Mouse (Mus musculus) thymus, adult 2 months (tissue): ENCODE data around the gene Ccr7. TPM values are rescaled to one million over a fixed set of nuclear protein-coding genes. Genes with fewer than 3 reads are reported as not detected.

Experiments used
- DNase-seq: peaks from one replicate; pipeline ENCODE4 v3.0.0; 2021
- H3K27ac ChIP-seq: fragments of 200-500 bp; 2 replicates; pipeline ENCODE4 v1.5.1; 2012; ENCODE audit warnings: low read length, control low read depth; ENCODE audit not compliant: control insufficient read depth, insufficient read depth
- H3K27me3 ChIP-seq: fragments of 200-500 bp; 2 replicates; pipeline ENCODE4 v1.6.1; 2012; ENCODE audit warnings: mild to moderate bottlenecking, low read length, moderate library complexity, mixed read lengths; ENCODE audit not compliant: control insufficient read depth, insufficient read depth
- H3K36me3 ChIP-seq: fragments of 200-500 bp; 2 replicates; pipeline ENCODE4 v1.6.1; 2012; ENCODE audit warnings: mild to moderate bottlenecking, low read length, moderate library complexity; ENCODE audit not compliant: control insufficient read depth, insufficient read depth
- H3K4me1 ChIP-seq: fragments of 200-500 bp; replicated peaks from 2 replicates; pipeline ENCODE4 v1.6.1; 2012; ENCODE audit warnings: low read length; ENCODE audit not compliant: control insufficient read depth, insufficient read depth
- H3K4me3 ChIP-seq: fragments of 200-500 bp; 2 replicates; pipeline ENCODE4 v1.5.1; 2012; ENCODE audit warnings: mild to moderate bottlenecking, low read length, control low read depth, moderate library complexity; ENCODE audit not compliant: control insufficient read depth, insufficient read depth
- CTCF ChIP-seq: fragments of 200-500 bp; IDR thresholded peaks from 2 replicates; pipeline ENCODE4 v1.5.1; 2012; ENCODE audit warnings: mild to moderate bottlenecking, control low read depth, low read length, moderate library complexity, borderline replicate concordance; ENCODE audit not compliant: control insufficient read depth, poor library complexity, insufficient read depth; ENCODE audit errors: extremely low read depth
- POLR2A ChIP-seq: fragments of 200-500 bp; IDR thresholded peaks from 2 replicates; pipeline ENCODE4 v1.6.1; 2012; ENCODE audit warnings: mild to moderate bottlenecking, low read length, control low read depth, moderate library complexity; ENCODE audit not compliant: control insufficient read depth, poor library complexity, insufficient read depth; ENCODE audit errors: extremely low read depth
- WGBS: fragments of 180-500 bp; shearing (Covaris S2); methylation state at CpG from one replicate; pipeline ENCODE4 v1.1.7; 2018; 5-methylcytosine and 5-hydroxymethylcytosine counted together
- polyA plus RNA-seq: library from polyadenylated mRNA; depleted of rRNA; stranded (reverse); fragments of >200 nt; gene quantifications from 2 replicates; pipeline ENCODE4 v1.2.3, GENCODE M21; 2012

The Ccr7 gene
- polyA plus RNA-seq, 1 experiment = 240 TPM

- Histone ChIP-seq H3K27me3 (no peaks in the 10 kb centered on the region), H3K36me3 (no peaks in the 10 kb centered on the region), H3K27ac (no peak overlapping the region; the same call in 1 of the 2 replicates), H3K4me1 (peaks cover 15% of the 10 kb centered on the region), H3K4me3 (no peak overlapping the region)
- TF ChIP-seq POLR2A (no peak), CTCF (no peak)
- 58% methylated on average over 5 of the region's 5 CpGs for WGBS
- no peak for DNase-seq
Measured at GRCm38 (mm10) chr11:99177054-99177924, 22.4 kb upstream of the Ccr7 start.

GRCm38 (mm10) chr11:99172002-99172401 lies 17.1 kb upstream of the Ccr7 start:
- Histone ChIP-seq H3K4me1 (peaks cover 41% of the 10 kb centered on the region), H3K27me3 (no peaks in the 10 kb centered on the region), H3K36me3 (no peaks in the 10 kb centered on the region), H3K4me3 (no peak overlapping the region), H3K27ac (peak overlapping the region; percentile 90)
- no peak for DNase-seq
- 93% methylated on average over 4 of the region's 4 CpGs for WGBS
- no peak for TF ChIP-seq CTCF
- TF ChIP-seq POLR2A = no peak

GRCm38 (mm10) chr11:99171442-99171841 lies 16.6 kb upstream of the Ccr7 start:
- Histone ChIP-seq H3K4me1 (peaks cover 42% of the 10 kb centered on the region), H3K4me3 (no peak overlapping the region), H3K27ac (peak overlapping the region; percentile 92), H3K36me3 (no peaks in the 10 kb centered on the region), H3K27me3 (no peaks in the 10 kb centered on the region)
- no peak for DNase-seq
- no peak for TF ChIP-seq POLR2A
- no peak for TF ChIP-seq CTCF
- WGBS = 28% methylated on average over 2 of the region's 2 CpGs

GRCm38 (mm10) chr11:99170547-99171267 lies 15.8 kb upstream of the Ccr7 start:
- Histone ChIP-seq H3K4me1 (peaks cover 43% of the 10 kb centered on the region), H3K27ac (peak overlapping the region; percentile 92), H3K4me3 (no peak overlapping the region), H3K27me3 (no peaks in the 10 kb centered on the region), H3K36me3 (no peaks in the 10 kb centered on the region)
- TF ChIP-seq CTCF = no peak
- peak; percentile 23; the same call in 1 of the 2 replicates for TF ChIP-seq POLR2A
- 46% methylated on average over 12 of the region's 12 CpGs for WGBS
- peak; percentile 61 for DNase-seq

GRCm38 (mm10) chr11:99170005-99170404 lies 15.1 kb upstream of the Ccr7 start:
- Histone ChIP-seq H3K4me3 (no peak overlapping the region), H3K27me3 (no peaks in the 10 kb centered on the region), H3K4me1 (peaks cover 44% of the 10 kb centered on the region), H3K27ac (peak overlapping the region; percentile 92), H3K36me3 (no peaks in the 10 kb centered on the region)
- 98% methylated on average over 6 of the region's 6 CpGs for WGBS
- TF ChIP-seq POLR2A = no peak
- no peak for TF ChIP-seq CTCF
- no peak for DNase-seq

- H3K36me3 ChIP-seq = no peaks in the 10 kb centered on the region
- no peak overlapping the region for H3K4me3 ChIP-seq
- H3K27ac ChIP-seq = no peak overlapping the region
- peaks cover 49% of the 10 kb centered on the region for H3K4me1 ChIP-seq
- 93% methylated on average over 2 of the region's 2 CpGs for WGBS
- no peaks in the 10 kb centered on the region for H3K27me3 ChIP-seq
- no peak for DNase-seq
- TF ChIP-seq CTCF = no peak
- no peak for TF ChIP-seq POLR2A
Measured at GRCm38 (mm10) chr11:99169438-99169837, 14.6 kb upstream of the Ccr7 start.
